Mouse (Mus musculus): ENCODE data around the gene Adam30.
"Not testable (repeated sequence)": the region's sequence is repeated elsewhere in the genome, so short reads cannot be mapped to it uniquely, and the experiment has no call there.

The Adam30 gene

DNA sequence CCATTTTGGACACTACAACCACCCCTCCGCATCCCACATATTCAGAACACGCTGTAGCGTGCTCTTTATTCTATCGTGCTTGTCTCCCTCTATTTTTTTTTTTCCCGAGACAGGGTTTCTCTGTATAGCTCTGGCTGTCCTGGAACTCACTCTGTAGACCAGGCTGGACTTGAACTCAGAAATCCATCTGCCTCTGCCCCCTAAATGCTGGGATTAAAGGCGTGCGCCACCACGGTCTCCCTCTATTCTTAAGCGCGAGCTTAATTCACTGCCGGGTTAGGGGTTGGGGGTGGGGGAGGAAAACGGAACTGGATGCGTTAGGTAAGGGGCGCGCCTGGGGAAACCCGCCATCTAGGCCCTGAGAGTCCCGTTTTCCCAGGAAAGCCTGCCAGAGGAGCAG, at the start of gene Adam30:
Adam30 (plus strand) TSS at position 301 of the 400 bp plus-strand sequence.
- in situ Hi-C loops (cut with MboI; ENCODE audit: low sequenced_read_pairs), result no loop called here

DNA sequence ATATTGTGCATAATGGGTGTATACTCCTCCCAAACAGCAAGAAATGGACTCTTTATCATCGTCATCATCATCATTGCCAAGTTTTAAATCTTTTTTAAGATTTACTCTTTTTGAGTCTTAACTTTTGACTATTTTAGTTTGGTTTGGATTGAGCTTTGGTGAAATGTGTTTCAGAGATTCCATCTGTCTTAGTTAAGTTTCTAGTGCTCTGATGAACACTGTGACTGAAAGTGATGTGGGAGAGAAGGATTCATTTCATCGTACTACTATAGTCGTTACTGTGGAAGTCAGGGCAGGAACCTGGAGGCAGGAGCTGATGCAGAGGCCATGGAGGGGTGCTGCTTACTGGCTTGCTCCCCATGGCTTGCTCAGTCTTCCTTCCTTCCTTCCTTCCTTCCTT, 42.2 kb upstream of the Adam30 start:
- in situ Hi-C loops (cut with MboI; ENCODE audit: low sequenced_read_pairs), result no loop called here

DNA sequence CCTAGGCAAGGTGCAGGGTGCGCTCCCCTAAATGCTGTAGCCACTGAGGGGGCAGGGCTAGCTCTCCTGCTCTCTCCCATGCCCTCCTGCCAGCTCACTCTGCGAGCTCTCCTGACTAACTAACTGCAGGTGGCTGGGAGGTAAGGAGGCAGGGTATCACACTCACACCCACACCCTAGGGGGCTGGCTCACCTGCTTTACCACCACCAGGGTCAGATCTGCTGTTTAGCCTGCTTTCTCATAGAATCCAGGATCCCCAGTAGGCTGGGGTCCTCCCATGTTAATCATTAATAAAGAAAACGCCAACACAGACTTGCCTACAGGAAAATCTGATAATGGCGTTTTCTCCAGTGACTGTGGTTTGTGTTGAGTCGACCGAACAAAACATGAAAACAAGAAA, 41.1 kb upstream of the Adam30 start:
- in situ Hi-C loops (cut with MboI; ENCODE audit: low sequenced_read_pairs), result no loop called here

DNA sequence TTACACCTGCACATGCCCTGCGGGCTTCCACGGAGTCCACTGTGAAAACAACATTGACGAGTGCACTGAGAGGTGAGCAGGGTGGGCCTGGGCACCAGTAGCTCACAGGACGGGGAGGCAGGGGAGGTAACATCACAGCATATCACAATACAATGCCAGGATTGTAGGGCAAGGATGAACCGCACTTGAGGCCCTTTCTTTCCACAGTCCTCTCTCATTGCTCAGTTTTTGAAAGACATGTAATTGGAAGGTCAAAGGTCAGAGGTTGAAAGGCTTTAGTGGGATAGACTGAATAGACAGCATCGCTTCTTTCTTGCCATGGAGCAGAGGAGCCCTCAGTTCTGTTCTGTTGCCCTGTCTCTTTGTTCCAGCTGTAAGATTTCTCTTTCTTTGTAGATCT, 39.5 kb upstream of the Adam30 start:
- in situ Hi-C loops (cut with MboI; ENCODE audit: low sequenced_read_pairs), result no loop called here

DNA sequence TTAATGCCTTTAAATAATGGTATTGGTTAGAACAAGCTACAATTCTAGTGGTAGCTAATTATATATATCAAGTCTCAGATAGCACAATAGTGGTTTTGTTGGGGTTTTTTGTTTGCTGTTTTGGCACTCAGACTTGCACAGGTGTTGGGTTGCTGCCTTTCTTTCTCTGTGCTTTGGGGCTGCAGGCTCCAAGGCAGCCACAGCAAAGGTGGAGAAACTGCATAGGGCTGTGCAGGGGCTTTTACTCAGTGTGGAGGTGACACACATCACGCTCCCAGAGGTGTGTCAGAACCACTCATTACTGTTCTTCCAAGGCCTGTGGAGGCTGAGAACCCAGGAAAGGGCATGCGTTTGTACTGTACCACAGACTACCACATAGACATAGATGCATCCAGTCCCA, 32.7 kb upstream of the Adam30 start:
- in situ Hi-C loops (cut with MboI; ENCODE audit: low sequenced_read_pairs), result no loop called here

DNA sequence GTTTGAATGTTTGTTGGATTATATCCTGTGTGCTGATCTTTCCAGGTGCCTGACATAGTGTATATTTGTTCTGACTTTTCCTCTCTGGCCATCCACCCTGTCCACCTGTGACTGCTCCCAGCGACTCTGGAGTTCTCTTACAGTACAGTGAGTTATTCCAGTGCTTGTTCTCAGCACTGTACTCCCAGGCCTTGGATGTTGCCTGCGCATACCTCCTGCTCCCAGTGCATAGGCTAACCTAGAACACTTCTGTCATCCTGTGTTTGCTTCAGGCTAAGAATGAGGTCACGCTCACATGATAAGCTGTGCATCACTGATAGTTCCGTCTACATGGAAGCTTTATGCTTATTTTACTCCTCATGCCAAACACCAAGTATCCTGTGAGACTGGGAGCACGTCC, 31.7 kb upstream of the Adam30 start:
- in situ Hi-C loops (cut with MboI; ENCODE audit: low sequenced_read_pairs), result no loop called here

DNA sequence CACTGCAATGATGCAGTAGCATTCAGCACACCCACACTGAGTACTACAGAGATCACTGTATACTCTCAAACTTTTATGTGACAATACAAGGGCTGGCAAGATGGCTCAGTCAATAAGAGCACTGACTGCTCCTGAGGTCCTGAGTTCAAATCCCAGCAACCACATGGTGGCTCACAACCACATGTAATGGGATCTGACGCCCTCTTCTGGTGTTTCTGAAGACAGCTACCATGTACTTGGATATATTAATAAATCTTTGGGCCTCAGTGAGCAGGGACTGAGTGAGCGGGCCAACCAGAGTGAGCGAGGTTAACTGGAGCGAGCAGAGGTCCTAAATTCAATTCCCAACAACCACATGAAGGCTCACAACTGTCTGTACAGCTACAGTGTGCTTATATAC, 28.3 kb upstream of the Adam30 start:
- in situ Hi-C loops (cut with MboI; ENCODE audit: low sequenced_read_pairs), result not testable (repeated sequence)

DNA sequence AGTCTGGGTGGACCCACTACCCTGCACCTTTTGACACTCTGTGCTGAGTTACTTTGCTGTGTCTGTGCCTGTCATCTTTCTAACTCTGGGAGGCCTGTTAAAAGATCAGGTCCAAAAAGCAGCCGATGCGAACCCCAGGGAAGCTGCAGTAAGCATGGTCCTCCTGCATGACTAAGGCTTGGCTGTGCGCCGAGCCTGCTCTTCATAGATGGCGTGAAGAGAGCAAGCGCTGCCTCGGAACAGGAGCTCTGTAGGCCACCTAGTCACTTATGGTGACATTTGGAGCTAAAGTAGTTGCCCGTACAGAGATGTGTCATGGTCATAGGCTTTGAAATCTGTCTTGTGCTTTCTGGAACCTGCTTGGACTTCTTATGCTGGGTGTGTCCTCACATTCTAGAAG, 27.8 kb upstream of the Adam30 start:
- in situ Hi-C loops (cut with MboI; ENCODE audit: low sequenced_read_pairs), result no loop called here

DNA sequence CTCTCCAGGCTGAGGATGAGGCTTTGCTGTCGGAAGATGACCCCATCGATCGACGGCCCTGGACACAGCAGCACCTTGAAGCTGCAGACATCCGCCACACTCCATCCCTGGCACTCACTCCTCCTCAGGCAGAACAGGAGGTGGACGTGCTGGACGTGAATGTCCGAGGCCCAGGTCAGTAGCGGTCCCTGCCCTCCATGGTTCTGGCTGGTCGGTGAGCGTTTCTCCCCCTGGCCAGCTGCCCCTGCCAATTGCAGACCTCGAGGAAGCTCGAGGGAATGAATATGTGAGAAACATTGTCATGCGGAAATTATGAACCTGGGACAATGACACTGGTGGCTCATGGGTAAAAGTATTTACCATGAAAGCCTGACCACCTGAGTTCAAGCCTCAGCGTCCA, 19.0 kb upstream of the Adam30 start:
- in situ Hi-C loops (cut with MboI; ENCODE audit: low sequenced_read_pairs), result no loop called here

DNA sequence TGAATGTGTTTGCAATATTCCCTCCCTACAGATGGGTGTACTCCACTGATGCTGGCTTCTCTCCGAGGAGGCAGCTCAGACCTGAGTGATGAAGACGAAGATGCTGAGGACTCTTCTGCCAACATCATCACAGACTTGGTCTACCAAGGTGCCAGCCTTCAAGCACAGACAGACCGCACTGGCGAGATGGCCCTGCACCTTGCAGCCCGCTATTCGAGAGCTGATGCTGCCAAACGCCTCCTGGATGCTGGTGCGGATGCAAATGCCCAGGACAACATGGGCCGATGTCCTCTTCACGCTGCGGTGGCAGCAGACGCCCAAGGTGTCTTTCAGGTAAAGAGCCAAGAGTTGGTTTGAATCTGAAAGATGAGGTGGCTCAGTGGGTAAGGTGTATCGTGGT, 17.6 kb upstream of the Adam30 start:
- in situ Hi-C loops (cut with MboI; ENCODE audit: low sequenced_read_pairs), result no loop called here

DNA sequence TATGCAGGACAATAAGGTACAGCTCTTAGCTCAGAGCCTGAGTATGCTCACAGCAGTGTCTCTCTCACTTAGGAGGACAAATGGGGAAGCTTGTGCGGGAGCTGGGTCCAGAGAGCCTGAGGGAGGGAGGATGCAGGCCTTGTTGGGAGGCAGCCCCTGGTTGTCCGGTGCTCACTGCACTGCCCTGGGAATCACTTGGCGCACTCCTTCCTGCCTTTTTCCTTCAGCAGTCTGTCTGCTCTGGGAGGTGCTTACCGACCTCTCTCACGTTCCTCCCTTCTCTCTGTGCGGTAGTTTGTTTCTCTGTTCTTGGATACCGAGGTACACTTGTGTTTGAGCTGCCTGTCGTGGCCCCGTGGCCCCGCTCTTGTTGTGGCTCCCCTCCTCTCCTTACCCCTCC, 15.2 kb upstream of the Adam30 start:
- in situ Hi-C loops (cut with MboI; ENCODE audit: low sequenced_read_pairs), result no loop called here

DNA sequence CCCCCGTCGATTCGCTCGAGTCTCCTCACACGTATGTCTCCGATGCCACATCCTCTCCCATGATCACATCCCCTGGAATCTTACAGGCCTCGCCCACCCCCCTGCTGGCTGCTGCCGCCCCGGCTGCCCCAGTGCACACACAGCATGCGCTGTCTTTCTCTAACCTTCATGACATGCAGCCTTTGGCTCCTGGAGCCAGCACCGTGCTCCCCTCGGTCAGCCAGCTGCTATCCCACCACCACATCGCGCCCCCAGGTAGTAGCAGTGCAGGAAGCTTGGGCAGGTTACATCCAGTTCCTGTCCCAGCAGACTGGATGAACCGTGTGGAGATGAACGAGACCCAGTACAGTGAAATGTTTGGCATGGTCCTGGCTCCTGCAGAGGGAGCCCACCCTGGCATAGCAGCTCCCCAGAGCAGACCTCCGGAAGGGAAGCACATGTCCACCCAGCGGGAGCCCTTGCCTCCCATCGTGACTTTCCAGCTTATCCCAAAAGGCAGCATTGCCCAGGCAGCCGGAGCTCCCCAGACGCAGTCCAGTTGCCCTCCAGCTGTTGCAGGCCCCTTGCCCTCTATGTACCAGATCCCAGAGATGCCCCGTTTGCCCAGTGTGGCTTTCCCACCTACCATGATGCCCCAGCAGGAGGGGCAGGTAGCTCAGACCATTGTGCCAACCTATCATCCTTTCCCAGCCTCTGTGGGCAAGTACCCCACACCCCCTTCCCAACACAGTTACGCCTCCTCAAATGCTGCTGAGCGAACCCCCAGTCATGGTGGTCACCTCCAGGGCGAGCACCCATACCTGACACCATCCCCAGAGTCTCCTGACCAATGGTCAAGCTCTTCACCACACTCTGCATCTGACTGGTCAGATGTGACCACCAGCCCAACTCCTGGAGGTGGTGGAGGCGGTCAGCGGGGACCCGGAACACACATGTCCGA, 13.7 kb upstream of the Adam30 start:
- in situ Hi-C loops (cut with MboI; ENCODE audit: low sequenced_read_pairs), result no loop called here

DNA sequence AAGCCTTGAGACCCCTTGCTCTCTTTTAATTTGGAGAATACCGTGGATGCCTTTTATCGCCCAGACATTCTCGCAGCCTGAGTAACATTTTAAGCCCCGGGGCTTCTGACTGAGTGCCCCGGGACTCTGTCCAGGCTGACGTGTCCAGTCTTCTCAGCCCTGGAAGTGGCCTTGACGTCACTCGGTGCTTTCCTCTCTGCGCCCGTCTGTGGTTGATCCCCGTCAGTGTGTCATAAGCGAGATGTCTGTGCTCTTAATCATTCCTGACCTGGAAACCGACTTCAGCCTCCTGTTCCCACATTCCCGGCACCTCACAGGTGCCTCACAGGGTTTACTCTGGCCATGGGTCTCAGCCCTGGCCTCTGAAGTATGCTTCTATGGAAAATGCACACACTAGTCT, 12.7 kb upstream of the Adam30 start:
- in situ Hi-C loops (cut with MboI; ENCODE audit: low sequenced_read_pairs), result no loop called here

DNA sequence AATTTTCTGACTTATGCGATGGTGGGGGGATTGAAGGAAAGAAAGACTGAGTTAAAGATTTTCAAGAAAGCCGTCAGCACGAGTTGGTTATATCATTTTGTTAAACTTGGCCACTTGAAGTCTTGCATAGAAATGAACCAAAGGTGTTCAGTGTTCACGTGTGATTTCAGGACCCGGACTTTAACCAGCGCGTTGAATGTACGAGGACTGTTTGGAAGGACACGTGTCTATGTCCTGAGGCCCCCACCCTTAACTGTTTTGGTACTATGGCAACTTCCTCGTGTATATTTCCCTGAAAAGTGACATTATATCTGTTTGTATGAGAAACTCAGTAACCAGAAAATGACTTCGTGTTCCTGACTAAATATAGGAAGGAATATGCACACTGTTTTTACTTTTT, 10.5 kb upstream of the Adam30 start:
- in situ Hi-C loops (cut with MboI; ENCODE audit: low sequenced_read_pairs), result no loop called here

DNA sequence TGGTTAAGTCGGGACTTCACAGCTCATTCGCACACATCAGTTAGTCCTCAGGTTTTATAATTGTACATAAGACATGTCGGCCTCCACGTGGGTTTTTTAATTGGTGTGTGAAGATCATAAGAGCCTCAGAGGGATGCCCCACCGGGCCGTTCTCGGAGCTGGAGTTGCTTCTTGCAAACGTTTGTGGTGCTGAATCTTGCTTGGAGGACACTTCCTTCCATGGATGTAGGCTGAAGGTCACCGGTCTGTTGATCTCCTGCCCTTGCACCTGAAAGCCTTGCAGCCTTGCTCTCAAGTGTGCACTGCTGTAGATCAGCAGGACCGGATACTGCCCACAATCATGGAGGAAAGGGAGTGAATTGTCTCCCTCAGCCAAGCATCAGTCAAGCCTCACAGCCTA, 9.4 kb upstream of the Adam30 start:
- in situ Hi-C loops (cut with MboI; ENCODE audit: low sequenced_read_pairs), result no loop called here

DNA sequence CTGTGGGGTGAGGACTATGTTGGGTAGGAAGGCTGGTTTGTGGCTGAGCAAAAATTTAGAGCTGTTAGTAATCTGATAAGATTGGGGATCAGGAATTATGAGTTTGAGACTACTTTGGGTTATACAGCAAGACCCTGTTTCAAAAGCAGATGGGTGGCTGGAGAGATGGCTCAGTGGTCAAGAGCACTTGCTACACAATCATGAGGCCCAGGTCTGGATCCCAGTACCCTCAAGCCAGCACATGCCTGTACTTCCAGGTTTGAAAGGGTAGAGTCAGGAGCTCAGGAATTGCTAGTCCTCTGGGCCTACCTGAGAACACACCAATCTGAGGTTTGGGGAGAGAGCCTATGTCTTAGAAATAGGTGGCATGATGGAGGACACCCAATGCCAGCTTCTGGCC, 7.0 kb upstream of the Adam30 start:
- in situ Hi-C loops (cut with MboI; ENCODE audit: low sequenced_read_pairs), result no loop called here

DNA sequence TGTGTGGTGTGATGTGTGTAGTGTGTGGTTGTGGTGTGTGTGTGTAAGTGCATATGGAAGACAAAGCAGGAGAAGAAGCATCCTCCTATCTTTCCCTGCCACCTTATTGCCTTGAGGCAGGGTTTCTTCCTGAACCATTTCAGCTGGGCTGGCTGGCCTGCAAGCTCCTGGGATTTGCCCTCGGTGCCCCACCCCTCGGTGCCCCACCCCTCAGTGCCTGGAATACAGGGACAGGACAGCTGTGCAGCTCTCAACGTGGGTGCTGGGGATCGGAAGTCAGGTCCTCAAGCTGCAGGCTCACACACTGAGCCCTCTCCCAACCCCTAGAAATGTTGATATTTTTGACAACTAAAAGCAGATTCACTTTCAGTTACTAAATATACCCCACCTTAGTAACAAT, 4.3 kb upstream of the Adam30 start:
- in situ Hi-C loops (cut with MboI; ENCODE audit: low sequenced_read_pairs), result no loop called here

DNA sequence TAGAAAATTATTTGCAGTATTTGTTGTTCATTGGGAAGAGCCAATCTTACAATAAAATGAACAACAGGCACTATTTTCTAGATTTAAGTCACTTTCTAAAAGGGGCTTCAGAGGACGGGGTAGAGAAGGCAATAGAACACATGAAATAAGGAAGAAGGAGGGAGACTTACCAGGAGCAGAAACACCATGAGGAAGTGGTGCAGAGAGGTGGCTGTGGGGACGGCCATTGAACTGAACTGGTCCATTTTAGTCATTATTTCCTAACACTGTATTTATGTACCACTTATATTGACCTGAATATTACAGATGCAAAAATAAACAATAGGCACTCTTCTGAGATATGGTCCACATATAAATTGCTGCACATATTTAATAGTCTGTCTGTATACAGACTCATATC, 3.4 kb upstream of the Adam30 start:
- in situ Hi-C loops (cut with MboI; ENCODE audit: low sequenced_read_pairs), result no loop called here

DNA sequence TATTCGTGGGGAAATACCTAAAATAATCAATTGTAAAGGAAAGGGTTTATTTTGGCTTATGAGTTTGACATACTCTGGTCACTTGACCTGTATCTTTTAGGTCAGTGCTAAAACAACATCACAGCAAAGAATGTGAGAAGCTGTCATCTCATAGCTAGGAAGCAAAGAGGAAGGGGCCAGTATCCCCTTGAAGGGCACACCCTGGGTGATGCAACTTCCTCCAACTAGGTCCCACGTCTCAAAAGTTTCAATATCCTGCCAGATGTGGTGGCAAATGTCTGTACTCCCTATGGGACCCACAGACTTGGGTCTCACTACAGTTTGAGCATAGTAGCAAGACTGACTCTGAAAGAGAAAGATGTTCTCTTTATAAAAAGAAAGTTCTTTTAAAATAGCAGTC, 2.8 kb upstream of the Adam30 start:
- in situ Hi-C loops (cut with MboI; ENCODE audit: low sequenced_read_pairs), result no loop called here

DNA sequence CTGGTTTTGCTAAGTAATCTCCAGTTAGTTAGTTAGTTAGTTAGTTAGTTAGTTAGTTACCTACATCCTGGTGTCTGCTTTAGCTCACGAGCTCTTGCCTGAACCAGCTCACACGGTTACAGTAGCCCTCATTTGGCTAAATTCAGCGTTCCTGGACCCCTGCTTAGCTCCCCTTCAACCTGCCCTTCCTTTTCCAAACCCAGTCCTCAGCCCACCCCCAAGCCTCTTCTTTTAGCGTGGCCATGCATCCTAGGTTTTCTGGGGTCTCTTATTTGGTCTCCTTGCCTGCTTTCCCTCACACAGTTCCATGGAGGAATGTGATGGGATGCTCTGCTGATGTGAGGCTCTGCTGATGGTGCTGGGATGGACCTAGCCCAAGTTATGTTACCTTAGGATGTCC, 1.8 kb upstream of the Adam30 start:
- in situ Hi-C loops (cut with MboI; ENCODE audit: low sequenced_read_pairs), result no loop called here

DNA sequence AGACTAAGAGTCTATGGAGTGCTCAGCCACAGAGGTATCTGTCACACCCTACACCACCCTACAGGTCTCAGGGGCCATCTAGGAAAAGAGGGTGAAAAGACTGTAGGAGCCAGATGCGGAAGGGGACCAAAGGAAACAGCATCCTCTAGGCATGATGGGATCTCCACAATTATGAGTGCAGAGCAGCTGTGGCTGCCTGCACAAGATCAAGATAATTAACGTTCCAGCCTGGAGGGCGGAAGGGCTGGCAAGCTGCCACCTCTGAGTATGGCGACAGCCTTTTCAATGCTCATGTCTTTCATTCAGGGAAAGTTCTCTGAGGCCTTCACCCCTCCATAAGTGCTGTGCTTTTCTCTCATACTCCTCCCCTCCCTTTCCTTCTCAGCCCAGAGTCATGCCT, 1.1 kb upstream of the Adam30 start:
- in situ Hi-C loops (cut with MboI; ENCODE audit: low sequenced_read_pairs), result no loop called here

DNA sequence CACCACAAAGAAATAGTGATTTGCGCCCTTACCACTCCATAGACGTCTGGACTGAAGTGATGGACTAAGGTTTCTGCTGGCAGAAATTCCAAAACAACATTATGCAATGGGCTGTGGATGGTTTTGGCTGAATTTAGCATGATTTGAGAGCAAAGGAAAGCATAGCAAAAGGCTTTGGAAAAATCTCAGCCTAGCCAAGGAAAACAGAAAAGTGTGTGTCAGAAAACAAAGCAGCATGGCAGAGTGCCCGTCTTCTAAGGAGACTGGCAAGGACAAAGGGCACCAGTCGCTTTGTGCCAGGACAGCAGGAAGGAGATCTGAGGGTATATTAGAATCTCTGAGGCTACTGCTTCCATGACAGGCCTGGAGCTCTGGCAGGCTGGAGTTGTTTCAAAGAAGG, 17.9 kb downstream of the Adam30 start:
- in situ Hi-C loops (cut with MboI; ENCODE audit: low sequenced_read_pairs), result no loop called here

DNA sequence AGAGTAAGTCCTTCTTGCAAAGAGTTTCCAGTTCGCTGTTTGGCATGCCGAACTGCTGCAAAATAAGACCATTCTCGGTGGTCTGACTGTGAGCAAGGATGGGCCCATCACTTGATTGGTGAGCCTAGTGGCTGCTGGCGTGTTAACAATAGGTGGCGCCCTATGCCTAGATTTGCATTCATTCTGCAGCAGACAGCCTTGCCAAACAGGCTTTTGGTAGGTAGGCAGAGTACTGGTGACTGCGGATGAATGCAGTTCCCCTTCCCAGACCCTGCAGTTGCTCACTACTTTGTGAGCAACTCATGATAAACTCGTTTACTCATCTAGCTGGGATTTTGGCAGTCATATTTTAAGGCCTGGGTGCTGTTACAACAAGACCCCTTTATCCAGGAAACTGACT, 20.4 kb downstream of the Adam30 start:
- in situ Hi-C loops (cut with MboI; ENCODE audit: low sequenced_read_pairs), result no loop called here

Measured in CH12F3 (cell line).